Mouse (Mus musculus) MEL (cell line): Measurements from ENCODE around the gene Tox2. TPM values are rescaled to one million over a fixed set of nuclear protein-coding genes. Genes with fewer than 3 reads are reported as not detected.

Experiments used
- DNase-seq: peaks from one replicate; pipeline ENCODE4 v3.0.0; 2011; ENCODE audit warnings: low read depth, low spot score
- H3K27ac ChIP-seq: 2 replicates; pipeline ENCODE4 v1.5.1; 2012; ENCODE audit warnings: low read depth, mild to moderate bottlenecking, control low read depth, low read length, moderate library complexity; ENCODE audit not compliant: control insufficient read depth
- H3K27me3 ChIP-seq, 2 experiments: fragments of 150-350 bp in 1 of 2; sonication (generic) in 1 of 2; 2 replicates each; pipeline ENCODE4 v1.6.1; 2012; ENCODE audit warnings: low read length in 2 of 2, mild to moderate bottlenecking in 2 of 2, improper control_type of control experiment in 1 of 2, moderate library complexity in 1 of 2; ENCODE audit not compliant: insufficient read depth in 2 of 2, control insufficient read depth in 1 of 2
- H3K36me3 ChIP-seq, 2 experiments: 2 replicates each; pipeline ENCODE4 v1.6.1; 2012 to 2014; ENCODE audit warnings: low read length in 2 of 2, improper control_type of control experiment in 1 of 2, inconsistent platforms in 1 of 2, mild to moderate bottlenecking in 1 of 2; ENCODE audit not compliant: insufficient read depth in 2 of 2, control insufficient read depth in 1 of 2
- H3K4me1 ChIP-seq, 2 experiments: fragments of 150-350 bp in 1 of 2; sonication (generic) in 1 of 2; 2 replicates each; pipeline ENCODE4 v1.6.1; 2012; ENCODE audit warnings: low read length in 2 of 2, improper control_type of control experiment in 1 of 2, mild to moderate bottlenecking in 1 of 2; ENCODE audit not compliant: insufficient read depth in 2 of 2, control insufficient read depth in 1 of 2
- H3K4me3 ChIP-seq, 2 experiments: fragments of 150-350 bp in 1 of 2; sonication (generic) in 1 of 2; 2 replicates each; pipeline ENCODE4 v1.5.1; 2012; ENCODE audit warnings: low read depth in 2 of 2, low read length in 2 of 2, mild to moderate bottlenecking in 2 of 2, moderate library complexity in 2 of 2, control low read depth in 1 of 2, improper control_type of control experiment in 1 of 2; ENCODE audit not compliant: control insufficient read depth in 1 of 2, insufficient read depth in 1 of 2
- H3K79me2 ChIP-seq: 2 replicates; pipeline ENCODE4 v1.6.1; 2012; ENCODE audit warnings: mild to moderate bottlenecking, low read length, moderate library complexity; ENCODE audit not compliant: control insufficient read depth, poor library complexity, insufficient read depth
- H3K9ac ChIP-seq: 2 replicates; pipeline ENCODE4 v1.6.1; 2012; ENCODE audit warnings: low read depth, mild to moderate bottlenecking, control low read depth, low read length, moderate library complexity; ENCODE audit not compliant: control insufficient read depth, poor library complexity, severe bottlenecking
- H3K9me3 ChIP-seq: fragments of 150-350 bp; sonication (generic); replicated peaks from 2 replicates; pipeline ENCODE4 v1.6.1; 2012; ENCODE audit warnings: mild to moderate bottlenecking, low read length, improper control_type of control experiment, moderate library complexity; ENCODE audit not compliant: insufficient read depth
- CHD1 ChIP-seq: IDR thresholded peaks from 2 replicates; pipeline ENCODE4 v1.6.1; 2012; ENCODE audit warnings: low read depth, mild to moderate bottlenecking, inconsistent platforms, low read length, improper control_type of control experiment
- CHD2 ChIP-seq: IDR thresholded peaks from 2 replicates; pipeline ENCODE4 v1.6.1; 2011; ENCODE audit warnings: low read length, improper control_type of control experiment
- CTCF ChIP-seq, 3 experiments: IDR thresholded peaks in 2 of 3; conservative IDR thresholded peaks in 1 of 3; 2 replicates each; pipeline ENCODE4 v1.5.1; 2011 to 2012; ENCODE audit warnings: low read length in 3 of 3, low read depth in 2 of 3, mild to moderate bottlenecking in 2 of 3, improper control_type of control experiment in 1 of 3, inconsistent platforms in 1 of 3, mixed read lengths in 1 of 3, moderate library complexity in 1 of 3; ENCODE audit not compliant: control insufficient read depth in 1 of 3, insufficient read depth in 1 of 3, poor library complexity in 1 of 3, severe bottlenecking in 1 of 3
- E2F4 ChIP-seq: IDR thresholded peaks from 2 replicates; pipeline ENCODE4 v1.6.1; 2011; ENCODE audit warnings: low read depth, low read length, improper control_type of control experiment, borderline replicate concordance
- ELF1 ChIP-seq: IDR thresholded peaks from 2 replicates; pipeline ENCODE4 v1.6.1; 2014; ENCODE audit warnings: low read depth, mild to moderate bottlenecking, inconsistent platforms, low read length, improper control_type of control experiment, moderate library complexity
- EP300 ChIP-seq, 2 experiments: IDR thresholded peaks; 2 replicates each; pipeline ENCODE4 v1.6.1; 2011; ENCODE audit warnings: improper control_type of control experiment in 2 of 2, low read length in 2 of 2, low read depth in 1 of 2, mild to moderate bottlenecking in 1 of 2
- ETS1 ChIP-seq: IDR thresholded peaks from 2 replicates; pipeline ENCODE4 v1.6.1; 2012; ENCODE audit warnings: low read depth, mild to moderate bottlenecking, inconsistent platforms, low read length, improper control_type of control experiment, moderate library complexity
- GABPA ChIP-seq: IDR thresholded peaks from 2 replicates; pipeline ENCODE4 v1.6.1; 2012; ENCODE audit warnings: low read depth, mild to moderate bottlenecking, inconsistent platforms, low read length, improper control_type of control experiment, moderate library complexity
- GATA1 ChIP-seq: IDR thresholded peaks from 2 replicates; pipeline ENCODE4 v1.6.1; 2011; ENCODE audit warnings: low read depth, low read length, improper control_type of control experiment
- KAT2A ChIP-seq: conservative IDR thresholded peaks from 2 replicates; pipeline ENCODE4 v1.6.1; 2012; ENCODE audit warnings: low read depth, low read length, improper control_type of control experiment, inconsistent platforms
- MAFK ChIP-seq: IDR thresholded peaks from 2 replicates; pipeline ENCODE4 v1.6.1; 2011; ENCODE audit warnings: low read depth, mild to moderate bottlenecking, low read length, improper control_type of control experiment, borderline replicate concordance
- MAX ChIP-seq: IDR thresholded peaks from 2 replicates; pipeline ENCODE4 v1.6.1; 2011; ENCODE audit warnings: low read length, improper control_type of control experiment
- MAZ ChIP-seq: IDR thresholded peaks from 2 replicates; pipeline ENCODE4 v1.6.1; 2012; ENCODE audit warnings: low read depth, mild to moderate bottlenecking, inconsistent platforms, low read length, improper control_type of control experiment
- MEF2A ChIP-seq: IDR thresholded peaks from 2 replicates; pipeline ENCODE4 v1.6.1; 2014; ENCODE audit warnings: low read depth, mild to moderate bottlenecking, inconsistent platforms, low read length, improper control_type of control experiment; ENCODE audit not compliant: poor library complexity, insufficient replicate concordance, severe bottlenecking; ENCODE audit errors: extremely low read depth
- MXI1 ChIP-seq: IDR thresholded peaks from 2 replicates; pipeline ENCODE4 v1.6.1; 2011; ENCODE audit warnings: mild to moderate bottlenecking, low read depth, low read length, improper control_type of control experiment
- MYB ChIP-seq: IDR thresholded peaks from 2 replicates; pipeline ENCODE4 v1.6.1; 2011; ENCODE audit warnings: mild to moderate bottlenecking, low read depth, low read length, improper control_type of control experiment
- MYC ChIP-seq: IDR thresholded peaks from 2 replicates; pipeline ENCODE4 v1.6.1; 2011; ENCODE audit warnings: low read depth, mild to moderate bottlenecking, low read length, improper control_type of control experiment, moderate library complexity
- NELFE ChIP-seq: IDR thresholded peaks from 2 replicates; pipeline ENCODE4 v1.6.1; 2011; ENCODE audit warnings: low read depth, low read length, improper control_type of control experiment
- NRF1 ChIP-seq: IDR thresholded peaks from 2 replicates; pipeline ENCODE4 v1.6.1; 2014; ENCODE audit warnings: low read depth, mild to moderate bottlenecking, inconsistent platforms, low read length, improper control_type of control experiment, moderate library complexity; ENCODE audit not compliant: poor library complexity, insufficient read depth, severe bottlenecking
- POLR2A ChIP-seq, 2 experiments: IDR thresholded peaks; 2 replicates each; pipeline ENCODE4 v1.6.1; 2011 to 2012; ENCODE audit warnings: low read length in 2 of 2, mild to moderate bottlenecking in 2 of 2, control low read depth in 1 of 2, improper control_type of control experiment in 1 of 2, low read depth in 1 of 2, moderate library complexity in 1 of 2; ENCODE audit not compliant: control insufficient read depth in 1 of 2, insufficient read depth in 1 of 2, poor library complexity in 1 of 2
- POLR2AphosphoS2 ChIP-seq: IDR thresholded peaks from 2 replicates; pipeline ENCODE4 v1.6.1; 2011; ENCODE audit warnings: low read length, improper control_type of control experiment
- POLR2AphosphoS5 ChIP-seq: IDR thresholded peaks from 2 replicates; pipeline ENCODE4 v1.6.1; 2012; ENCODE audit warnings: low read depth, borderline replicate concordance, mild to moderate bottlenecking, inconsistent platforms, low read length, moderate library complexity, mixed read lengths
- RAD21 ChIP-seq: IDR thresholded peaks from 2 replicates; pipeline ENCODE4 v1.6.1; 2011; ENCODE audit warnings: mild to moderate bottlenecking, low read depth, low read length, improper control_type of control experiment
- RCOR1 ChIP-seq: IDR thresholded peaks from 2 replicates; pipeline ENCODE4 v1.6.1; 2012; ENCODE audit warnings: low read depth, mild to moderate bottlenecking, inconsistent platforms, low read length, improper control_type of control experiment
- SIN3A ChIP-seq: IDR thresholded peaks from 2 replicates; pipeline ENCODE4 v1.6.1; 2012; ENCODE audit warnings: low read length, improper control_type of control experiment, inconsistent platforms
- SMC3 ChIP-seq: IDR thresholded peaks from 2 replicates; pipeline ENCODE4 v1.6.1; 2011; ENCODE audit warnings: low read depth, low read length, improper control_type of control experiment
- TAL1 ChIP-seq: IDR thresholded peaks from 2 replicates; pipeline ENCODE4 v1.6.1; 2012; ENCODE audit warnings: mild to moderate bottlenecking, inconsistent platforms, low read length, moderate library complexity, mixed read lengths
- UBTF ChIP-seq: IDR thresholded peaks from 2 replicates; pipeline ENCODE4 v1.6.1; 2012; ENCODE audit warnings: low read depth, mild to moderate bottlenecking, inconsistent platforms, low read length, improper control_type of control experiment, moderate library complexity, borderline replicate concordance; ENCODE audit not compliant: insufficient read depth
- USF1 ChIP-seq: IDR thresholded peaks from 2 replicates; pipeline ENCODE4 v1.6.1; 2014; ENCODE audit warnings: low read depth, mild to moderate bottlenecking, inconsistent platforms, low read length, improper control_type of control experiment, moderate library complexity
- ZC3H11A ChIP-seq: IDR thresholded peaks from 2 replicates; pipeline ENCODE4 v1.6.1; 2012; ENCODE audit warnings: low read depth, mild to moderate bottlenecking, inconsistent platforms, low read length, improper control_type of control experiment
- ZKSCAN1 ChIP-seq: IDR thresholded peaks from 2 replicates; pipeline ENCODE4 v1.6.1; 2012; ENCODE audit warnings: low read depth, mild to moderate bottlenecking, inconsistent platforms, low read length, improper control_type of control experiment, moderate library complexity
- ZMIZ1 ChIP-seq: IDR thresholded peaks from 2 replicates; pipeline ENCODE4 v1.6.1; 2012; ENCODE audit warnings: low read depth, mild to moderate bottlenecking, inconsistent platforms, low read length, improper control_type of control experiment, moderate library complexity
- ZNF384 ChIP-seq: IDR thresholded peaks from 2 replicates; pipeline ENCODE4 v1.6.1; 2012; ENCODE audit warnings: low read depth, mild to moderate bottlenecking, inconsistent platforms, low read length, improper control_type of control experiment
- polyA plus RNA-seq, 2 experiments: library from polyadenylated mRNA; stranded (reverse) in 1 of 2; unstranded in 1 of 2; fragments of >175 nt in 1 of 2; fragments of >200 nt in 1 of 2; gene quantifications; 2 replicates each; pipeline versions ENCODE4 v1.2.1 to v1.2.4; 2012; ENCODE audit warnings: low replicate concordance in 2 of 2, low read depth in 1 of 2; ENCODE audit not compliant: insufficient read length in 2 of 2, insufficient read depth in 1 of 2, missing spikeins in 1 of 2
- total RNA-seq: library from RNA; depleted of rRNA; stranded (reverse); fragments of 300-350 nt; gene quantifications from 2 replicates; pipeline ENCODE4 v1.2.3, GENCODE M21; 2012

The Tox2 gene
- total and polyA plus RNA-seq, 3 experiments: not detected

- TF ChIP-seq CTCF (IDR thresholded peaks at IDR 0.05 in 2 of 3, conservative IDR thresholded peaks at IDR 0.05 in 1 of 3; ENCODE audit: control insufficient read depth in 1 of 3, insufficient read depth in 1 of 3, low read depth in 2 of 3, low read length in 3 of 3, poor library complexity in 1 of 3, severe bottlenecking in 1 of 3) (no peak), POLR2A (IDR thresholded peaks at IDR 0.05; ENCODE audit: control insufficient read depth in 1 of 2, insufficient read depth in 1 of 2, low read depth in 1 of 2, low read length in 2 of 2, poor library complexity in 1 of 2) (peak; percentile 71 to 97), ZKSCAN1 (no peak), TAL1 (peak; percentile 78)
Measured at GRCm38 (mm10) chr2:163356113-163356840, 153.4 kb downstream of the Tox2 start (continued).

- Histone ChIP-seq H3K9me3 (no peaks in the 10 kb centered on the region), H3K27ac (peak overlapping the region; percentile 35; the same call in 1 of the 2 replicates), H3K9ac (no peak overlapping the region), H3K27me3 (no peaks in the 10 kb centered on the region), H3K79me2 (peaks cover 3% of the 10 kb centered on the region; the same call in 1 of the 2 replicates), H3K4me3 (peak overlapping the region in 1 of 2 experiments; percentile 5; a peak in 1 of 4 replicates), H3K4me1 (peaks cover 14 to 46% of the 10 kb centered on the region in 2 experiments), H3K36me3 (peaks cover 0 to 26% of the 10 kb centered on the region in 2 experiments; a peak in 2 of 4 replicates)
- DNase-seq: peak; percentile 80
- TF ChIP-seq ZC3H11A (no peak), ZNF384 (no peak), MAX (no peak), POLR2A (IDR thresholded peaks at IDR 0.05; ENCODE audit: control insufficient read depth in 1 of 2, insufficient read depth in 1 of 2, low read depth in 1 of 2, low read length in 2 of 2, poor library complexity in 1 of 2) (no peak; a peak in 1 of 4 replicates), USF1 (no peak), POLR2AphosphoS5 (no peak), SMC3 (no peak), MAFK (peak; percentile 49; the same call in 1 of the 2 replicates), EP300 (IDR thresholded peaks at IDR 0.05; ENCODE audit: low read depth in 1 of 2, low read length in 2 of 2) (peak; percentile 45 to 50), GABPA (no peak), MAZ (no peak), SIN3A (peak; percentile 47; the same call in 1 of the 2 replicates), POLR2AphosphoS2 (no peak), MYC (no peak), CHD1 (no peak), KAT2A (no peak), NRF1 (no peak), CHD2 (no peak), MEF2A (no peak), ELF1 (no peak), RCOR1 (peak; percentile 66), CTCF (IDR thresholded peaks at IDR 0.05 in 2 of 3, conservative IDR thresholded peaks at IDR 0.05 in 1 of 3; ENCODE audit: control insufficient read depth in 1 of 3, insufficient read depth in 1 of 3, low read depth in 2 of 3, low read length in 3 of 3, poor library complexity in 1 of 3, severe bottlenecking in 1 of 3) (no peak), E2F4 (no peak), RAD21 (no peak), UBTF (no peak), ZKSCAN1 (no peak), NELFE (no peak), MYB (no peak), TAL1 (peak; percentile 37; the same call in 1 of the 2 replicates), GATA1 (peak; percentile 31), MXI1 (no peak), ETS1 (peak; percentile 80), ZMIZ1 (no peak)
Measured at GRCm38 (mm10) chr2:163358662-163359061, 155.7 kb downstream of the Tox2 start.
